In the genomic region with DNA sequence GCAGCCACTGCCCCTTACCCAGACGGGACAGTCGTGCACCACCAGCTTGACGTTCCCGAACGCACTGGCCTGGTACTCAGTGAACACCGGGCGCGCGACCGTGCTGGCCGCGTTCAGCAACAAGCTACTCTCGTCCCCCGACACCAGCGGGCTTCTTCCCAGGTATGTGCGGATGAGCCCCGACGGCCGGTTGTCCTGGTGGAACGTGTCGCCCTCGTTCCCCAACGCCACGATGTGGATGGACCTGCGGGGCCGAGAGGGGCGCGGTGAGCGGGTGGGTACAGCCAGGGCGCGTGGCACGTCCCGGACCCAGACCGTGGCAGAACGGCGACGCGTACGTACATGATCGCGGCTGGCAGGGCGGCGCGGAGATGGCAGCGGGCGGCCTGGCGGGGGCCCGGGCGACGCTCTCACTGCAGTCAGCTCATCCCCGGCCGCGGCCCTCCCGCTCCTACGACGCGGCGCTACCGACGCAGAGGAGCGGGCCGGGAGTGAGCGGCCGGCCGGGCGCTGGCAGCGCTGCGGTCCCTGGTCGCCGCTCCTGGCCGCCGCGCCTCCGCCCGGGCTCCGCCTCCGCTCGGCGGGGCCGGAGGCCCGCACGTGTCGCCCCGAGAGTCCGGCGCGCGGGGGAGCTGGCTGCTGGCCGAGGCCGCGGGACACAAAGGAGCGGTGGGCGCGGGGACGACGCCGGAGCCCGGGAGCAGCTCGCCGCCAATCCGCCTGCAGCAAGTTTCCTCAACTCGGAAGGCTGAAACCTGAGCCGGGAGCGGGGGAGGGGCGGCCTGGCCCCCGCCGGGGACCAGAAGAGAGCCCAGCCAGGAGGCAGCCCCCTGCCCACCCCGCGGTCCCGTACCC, we compare ENCODE assay signal across 8 mouse cellular contexts. TPM values are rescaled to one million over a fixed set of nuclear protein-coding genes. Genes with fewer than 3 reads are reported as not detected.
DNase-seq lines count a peak whose midpoint lies in the region; ATAC-seq and TF ChIP-seq lines count a peak whose summit lies in the region.

TSS of gene Rhobtb3 (minus strand) at position 737 of the 855 bp plus-strand sequence.

- no peaks in the 10 kb centered on the region for H3K27me3 ChIP-seq in forebrain, embryonic 15.5 days
- H3K27me3 ChIP-seq in liver, embryonic 15.5 days: peaks cover 20% of the 10 kb centered on the region
- no peaks in the 10 kb centered on the region for H3K27me3 ChIP-seq in neural tube, embryonic 13.5 days

- peak within 1 kb of the TSS; percentile 86 for H3K9ac ChIP-seq in ES-E14 (ENCODE audit: insufficient read depth, low read depth, low read length, poor library complexity, severe bottlenecking)
- peak within 1 kb of the TSS; percentile 93 for H3K9ac ChIP-seq in forebrain, embryonic 15.5 days (replicated peaks)
- H3K9ac ChIP-seq in liver, embryonic 15.5 days: peak within 1 kb of the TSS; percentile 64
- peak within 1 kb of the TSS; percentile 92 for H3K9ac ChIP-seq in neural tube, embryonic 13.5 days

- H3K9me3 ChIP-seq in ES-E14 (ENCODE audit: control insufficient read depth, insufficient read depth, low read depth, low read length): no peaks in the 10 kb centered on the region
- H3K9me3 ChIP-seq in forebrain, embryonic 15.5 days: no peaks in the 10 kb centered on the region
- H3K9me3 ChIP-seq in liver, embryonic 15.5 days (replicated peaks): no peaks in the 10 kb centered on the region
- no peaks in the 10 kb centered on the region for H3K9me3 ChIP-seq in neural tube, embryonic 13.5 days

- no peaks in the 10 kb centered on the region for H3K36me3 ChIP-seq in ES-E14 (ENCODE audit: control insufficient read depth, insufficient read depth, low read length, poor library complexity, severe bottlenecking)
- peaks cover 6% of the 10 kb centered on the region; the same call in 1 of the 2 replicates for H3K36me3 ChIP-seq in forebrain, embryonic 15.5 days
- no peaks in the 10 kb centered on the region for H3K36me3 ChIP-seq in liver, embryonic 15.5 days (replicated peaks)
- H3K36me3 ChIP-seq in neural tube, embryonic 13.5 days: peaks cover 7% of the 10 kb centered on the region

- WGBS in forebrain, embryonic 15.5 days: 0% methylated on average over 99 of the region's 110 CpGs
- WGBS in liver, embryonic 15.5 days (ENCODE audit: insufficient replicate concordance): under 1% methylated on average over 110 of the region's 110 CpGs
- under 1% methylated on average over 105 of the region's 110 CpGs for WGBS in neural tube, embryonic 13.5 days

- H3K27ac ChIP-seq in ES-E14 (ENCODE audit: insufficient read depth, low read depth, low read length, poor library complexity, severe bottlenecking): no peak within 1 kb of the TSS
- peak within 1 kb of the TSS; percentile 99 for H3K27ac ChIP-seq in forebrain, embryonic 15.5 days (replicated peaks)
- H3K27ac ChIP-seq in liver, embryonic 15.5 days (replicated peaks): peak within 1 kb of the TSS; percentile 78
- peak within 1 kb of the TSS; percentile 99 for H3K27ac ChIP-seq in neural tube, embryonic 13.5 days (replicated peaks)

- no peak for DNase-seq in ES-E14 (ENCODE audit: low read depth, low spot score)
- DNase-seq in heart, postnatal 10 days: peak; percentile 88 to 89
- DNase-seq in kidney, postnatal 36 days: peak; percentile 55 to 83
- peak; percentile 81 for DNase-seq in testis, postnatal 14 days (ENCODE audit: low spot score)

- intact Hi-C loops in heart, postnatal 10 days (cut with DNase I): loop anchor here (2.0 to 5.0 kb wide), 2 partner anchors 73 to 154 kb away; partner anchors contain the start of genes Arsk and Ttc37

- ATAC-seq in cerebellum, adult (ENCODE audit: insufficient number of reproducible peaks, low FRiP score, low TSS enrichment): peak; percentile 84
- peak; percentile 90 for ATAC-seq in forebrain, embryonic 15.5 days (replicated peaks)
- peak; percentile 74 for ATAC-seq in liver, embryonic 15.5 days (ENCODE audit: insufficient read depth)
- ATAC-seq in neural tube, embryonic 13.5 days (ENCODE audit: low read depth): peak; percentile 91

- in situ Hi-C loops in ES-E14 (cut with MboI; ENCODE audit: low sequenced_read_pairs in 2 of 2, unreplicated experiment in 2 of 2): no loop called here

- peak within 1 kb of the TSS; percentile 76 to 87 for H3K4me3 ChIP-seq in ES-E14 (ENCODE audit: insufficient read depth in 1 of 2, low read depth in 1 of 2, low read length in 2 of 2, poor library complexity in 1 of 2, severe bottlenecking in 1 of 2)
- peak within 1 kb of the TSS; percentile 74 for H3K4me3 ChIP-seq in forebrain, embryonic 15.5 days
- H3K4me3 ChIP-seq in liver, embryonic 15.5 days (replicated peaks): peak within 1 kb of the TSS; percentile 65
- peak within 1 kb of the TSS; percentile 70 for H3K4me3 ChIP-seq in neural tube, embryonic 13.5 days

- H3K4me1 ChIP-seq in ES-E14 (ENCODE audit: control insufficient read depth in 2 of 2, insufficient read depth in 2 of 2, low read length in 2 of 2, poor library complexity in 1 of 2): peaks cover 0 to 2% of the 10 kb centered on the region in 2 experiments; a peak in 2 of 4 replicates
- peaks cover 29% of the 10 kb centered on the region for H3K4me1 ChIP-seq in forebrain, embryonic 15.5 days
- H3K4me1 ChIP-seq in liver, embryonic 15.5 days (replicated peaks): peaks cover 10% of the 10 kb centered on the region; the same call in 1 of the 2 replicates
- H3K4me1 ChIP-seq in neural tube, embryonic 13.5 days (replicated peaks): peaks cover 29% of the 10 kb centered on the region

- peak within 1 kb of the TSS; percentile 51 for H3K4me2 ChIP-seq in forebrain, embryonic 15.5 days (replicated peaks)
- peak within 1 kb of the TSS; percentile 85 for H3K4me2 ChIP-seq in liver, embryonic 15.5 days
- peak within 1 kb of the TSS; percentile 72 for H3K4me2 ChIP-seq in neural tube, embryonic 13.5 days

TF ChIP-seq in ES-E14, 5 proteins besides CTCF, POLR2A, EP300 and RAD21:
- TF ChIP-seq ZC3H11A (IDR thresholded peaks at IDR 0.05; ENCODE audit: borderline replicate concordance, low read depth, low read length) (no peak), CHD2 (IDR thresholded peaks at IDR 0.05; ENCODE audit: low read depth, low read length) (no peak), MAFK (IDR thresholded peaks at IDR 0.05; ENCODE audit: insufficient read depth, low read depth, low read length) (no peak), HCFC1 (IDR thresholded peaks at IDR 0.05; ENCODE audit: borderline replicate concordance, insufficient read depth, low read length) (peak; percentile 45; the same call in 1 of the 2 replicates), ZNF384 (IDR thresholded peaks at IDR 0.05; ENCODE audit: low read depth, low read length) (no peak)

RNA-seq across cellular contexts. Expression of gene Rhobtb3, which starts in this region (rescaled TPM):
- 7.3 and 8.9 TPM in 2 replicates for total RNA-seq in ES-E14 (2012; rRNA removed)
- 38.1 and 38.7 TPM in 2 replicates for polyA plus RNA-seq in forebrain, embryonic 15.5 days (2015; fragmentation: Nextera tagmentation; extraction: Ambion mirVana)
- 10 to 100 TPM; 23.9 to 25.9 TPM for total RNA-seq in heart, postnatal 10 days (2021)
- 3.2 and 3.7 TPM in 2 replicates for polyA plus RNA-seq in liver, embryonic 15.5 days (2015; fragmentation: Nextera tagmentation; extraction: Ambion mirVana)
- 27.2 and 29.1 TPM in 2 replicates for polyA plus RNA-seq in neural tube, embryonic 13.5 days (2015; fragmentation: Nextera tagmentation; extraction: Ambion mirVana)
